Mouse (Mus musculus) gastrocnemius, postnatal 4 days (tissue): Measurements from ENCODE around the gene Rab43. TPM values are rescaled to one million over a fixed set of nuclear protein-coding genes. Genes with fewer than 3 reads are reported as not detected.

Experiments
- DNase-seq, 2 experiments: peaks; one replicate each; pipeline ENCODE4 v3.0.0; 2021 to 2022; ENCODE audit warnings: low spot score in 2 of 2, mixed read lengths in 2 of 2
- total RNA-seq, 2 experiments: library from RNA; stranded (reverse); gene quantifications; 2 replicates each; pipeline ENCODE4 v1.2.3; 2021

The Rab43 gene
- total RNA-seq, 2 experiments from 2014 or later: 21.4 to 25.1 TPM

- DNase-seq: no peak
These were observed 56.8 kb downstream of the Rab43 start for GRCm38 (mm10) chr6:87755196-87755595.

GRCm38 (mm10) chr6:87751574-87751973, 60.4 kb downstream of the Rab43 start:
- no peak for DNase-seq

- DNase-seq: no peak
These were observed 61.6 kb downstream of the Rab43 start for GRCm38 (mm10) chr6:87750184-87750910.

- no peak for DNase-seq
These were observed 63.4 kb downstream of the Rab43 start for GRCm38 (mm10) chr6:87748531-87748930.

DNA sequence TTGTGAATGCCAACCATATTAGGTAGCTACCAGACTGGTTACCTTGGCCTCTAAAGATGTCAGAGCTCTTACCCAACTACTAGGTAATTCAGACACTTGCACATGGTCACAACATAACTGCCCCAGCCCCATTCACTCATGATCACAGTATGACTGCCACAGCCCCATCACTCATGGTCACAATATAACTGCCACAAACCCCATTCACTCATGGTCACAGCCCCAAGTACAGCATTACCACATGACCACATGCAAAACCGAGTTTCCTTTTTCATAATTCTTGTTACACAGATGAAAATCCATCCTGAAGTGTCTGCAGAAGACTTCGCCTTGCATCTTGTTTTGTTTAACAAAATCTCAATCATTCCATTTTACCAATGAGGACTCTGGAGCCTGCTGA, 63.9 kb downstream of the Rab43 start:
- DNase-seq: no peak

DNA sequence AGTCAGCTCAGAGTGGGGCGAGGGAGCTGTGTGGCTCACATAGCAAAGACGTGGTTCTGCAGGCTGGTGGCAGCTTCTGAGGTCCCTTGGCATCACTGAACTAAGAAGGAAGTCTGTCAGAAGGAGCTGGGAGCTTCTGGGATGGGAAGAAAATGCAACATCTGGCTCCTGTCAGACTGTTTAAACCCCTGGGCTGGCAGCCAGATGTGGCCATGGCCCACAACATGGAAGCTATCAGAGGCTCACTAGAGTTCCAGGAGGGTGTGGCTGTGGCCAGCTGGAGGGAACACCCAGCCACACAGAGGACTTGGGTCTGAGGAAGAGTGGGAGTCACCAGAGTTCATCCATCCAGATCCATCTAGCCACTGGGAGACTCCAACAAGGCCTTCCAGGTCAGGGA, 65.1 kb downstream of the Rab43 start:
- peak in 1 of 2 experiments; percentile 54 for DNase-seq

DNA sequence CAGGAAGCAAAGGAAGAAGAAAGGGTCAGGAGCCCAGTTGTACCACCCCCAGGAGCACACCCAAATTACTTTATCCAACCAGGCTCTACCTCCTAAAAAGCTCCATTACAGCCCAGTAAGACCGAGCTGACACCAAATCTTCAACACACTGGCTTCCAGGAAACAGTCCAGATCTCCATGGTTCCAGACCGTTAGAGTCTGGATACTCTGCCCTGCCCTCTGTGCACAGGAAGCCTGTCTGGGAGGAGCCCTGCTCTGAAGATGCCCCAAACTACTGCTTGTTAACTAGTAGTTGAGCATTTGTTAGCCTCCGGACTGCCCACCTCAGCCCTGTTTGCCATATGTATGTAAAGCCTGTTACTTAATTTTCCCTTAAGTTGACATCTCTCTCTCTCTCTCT, 65.9 kb downstream of the Rab43 start:
- no peak for DNase-seq

GRCm38 (mm10) chr6:87745301-87745700, 66.7 kb downstream of the Rab43 start:
- no peak for DNase-seq

DNA sequence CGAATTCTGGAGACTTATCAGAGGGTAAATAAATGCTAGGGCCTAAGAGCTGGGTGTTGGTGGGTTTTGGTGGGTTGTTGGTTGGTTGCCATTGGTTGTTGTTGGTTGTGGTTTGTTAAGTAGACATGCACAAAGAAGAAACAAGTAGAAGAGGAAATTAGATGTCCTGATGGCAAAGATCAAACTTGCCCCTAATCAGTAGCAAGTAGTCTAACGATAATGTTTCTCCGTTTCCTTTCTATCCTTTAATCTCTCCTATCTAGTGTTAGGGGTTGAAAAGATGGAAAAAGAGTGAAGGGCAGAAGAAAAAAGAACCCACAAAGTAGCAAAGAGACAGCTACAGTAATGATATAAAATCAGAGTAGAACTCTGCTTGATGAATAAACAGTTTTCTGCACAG, 67.3 kb downstream of the Rab43 start:
- DNase-seq: no peak

DNA sequence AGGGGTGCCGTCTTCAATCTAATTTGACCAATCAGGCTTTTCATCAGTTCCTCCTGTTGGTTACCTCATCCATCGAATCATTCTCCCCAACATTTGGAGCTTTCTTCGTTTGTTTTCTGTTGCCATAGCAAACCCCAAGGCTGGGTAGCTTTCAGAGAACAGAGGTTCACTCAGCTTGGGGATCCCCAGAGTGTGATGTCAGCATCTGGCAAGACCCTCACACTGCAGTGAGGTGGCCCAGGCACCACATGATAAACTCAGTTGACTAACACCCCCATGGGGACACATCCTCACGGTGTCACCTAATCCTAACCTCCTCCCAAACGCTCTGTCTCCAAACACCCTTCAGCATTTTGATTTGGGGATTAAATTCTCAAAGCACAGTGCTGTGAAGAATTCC, 68.7 kb downstream of the Rab43 start:
- DNase-seq: no peak

GRCm38 (mm10) chr6:87742804-87743203, 69.2 kb downstream of the Rab43 start:
- no peak for DNase-seq

GRCm38 (mm10) chr6:87741978-87742377, 70.0 kb downstream of the Rab43 start:
- DNase-seq: no peak

DNA sequence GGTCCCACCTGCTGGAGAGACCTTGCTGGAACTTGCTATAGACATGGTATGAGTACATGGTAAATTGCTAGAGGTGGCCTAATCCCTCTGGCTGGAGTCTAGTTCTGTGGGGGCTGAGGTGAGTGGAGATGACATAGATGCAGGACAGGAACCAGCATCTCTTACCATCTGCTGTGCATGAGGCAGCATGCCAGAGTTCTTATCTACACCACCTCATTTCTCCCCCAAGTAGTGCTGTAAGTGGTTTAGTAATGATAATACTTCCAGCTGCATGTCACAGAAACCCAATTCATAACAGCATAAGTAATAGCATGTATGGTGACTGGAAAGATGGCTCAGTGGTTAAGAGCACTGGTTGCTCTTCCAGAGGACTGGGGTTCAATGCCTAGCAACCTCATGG, 71.5 kb downstream of the Rab43 start:
- DNase-seq: no peak

DNA sequence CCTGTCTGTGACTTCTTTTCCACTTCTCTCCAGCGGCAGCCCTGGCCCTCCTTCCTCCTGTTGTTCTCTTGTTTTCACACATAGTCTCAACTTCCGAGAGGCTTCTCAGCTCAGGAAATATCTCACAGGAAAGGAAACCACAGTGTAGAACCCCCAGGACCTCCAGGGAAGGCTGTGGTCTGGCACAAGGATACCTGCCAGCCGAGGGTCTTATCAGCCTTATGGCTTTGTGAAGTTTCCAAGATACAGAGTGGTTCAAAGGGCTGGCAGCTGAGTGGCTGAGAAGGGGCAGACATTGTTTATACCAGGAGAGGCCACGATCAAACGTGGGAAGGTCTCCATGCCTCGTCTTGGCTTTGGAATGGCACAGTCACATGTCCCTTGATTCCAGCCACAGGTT, 72.1 kb downstream of the Rab43 start:
- no peak for DNase-seq

Other genes starting within 250 kb of the Rab43 start
- 1 to 10 TPM; 7.9 to 9.3 TPM for gene Prokr1, start 221.4 kb downstream of the Rab43 start, total RNA-seq
- 1 to 10 TPM; 5.2 to 6.0 TPM for gene Aplf, start 140.0 kb downstream of the Rab43 start, total RNA-seq
- 1 to 10 TPM; 2.7 to 3.4 TPM for gene Efcc1, start 81.3 kb downstream of the Rab43 start, total RNA-seq
- gene Gp9, start 34.1 kb downstream of the Rab43 start, total RNA-seq: under 1 TPM in 1 of 2 experiments, not detected in 1; 0.32 TPM
- 1 to 10 TPM; 4.1 to 4.2 TPM for gene Gm45140, start 23.6 kb upstream of the Rab43 start, total RNA-seq
- 10 to 100 TPM; 25.1 to 28.0 TPM for gene Isy1, start 26.6 kb upstream of the Rab43 start, total RNA-seq
- gene Cnbp, start 38.9 kb upstream of the Rab43 start, total RNA-seq: 100 to 1,000 TPM; 469 to 478 TPM
- 10 to 100 TPM; 93.9 to 95.2 TPM for gene Copg1, start 75.7 kb upstream of the Rab43 start, total RNA-seq
- gene Hmces, start 101.8 kb upstream of the Rab43 start, total RNA-seq: 10 to 100 TPM; 18.3 to 18.6 TPM
- 10 to 100 TPM; 31.9 to 40.7 TPM for gene H1fx, start 169.5 kb upstream of the Rab43 start, total RNA-seq
- 100 to 1,000 TPM; 193 to 208 TPM for gene Rab7, start 233.1 kb upstream of the Rab43 start, total RNA-seq